Mouse (Mus musculus): ENCODE data around the gene Usp9y.

The Usp9y gene

GRCm38 (mm10) chrY:1459682-1460081, at the start of gene Usp9y:
TSS of gene Usp9y (minus strand) at chrY:1459782.
- no peak for DNase-seq

GRCm38 (mm10) chrY:1293708-1294107, 165.9 kb downstream of the Usp9y start:
- DNase-seq = no peak

- DNase-seq = peak; percentile 84
These were observed 173.3 kb downstream of the Usp9y start, which contains the start of gene Ddx3y for GRCm38 (mm10) chrY:1286171-1286795. TSS of gene Ddx3y (minus strand) at chrY:1286629.

- DNase-seq = peak; percentile 60
These were observed 173.8 kb downstream of the Usp9y start for GRCm38 (mm10) chrY:1285735-1286134.
